Mouse (Mus musculus) liver, adult 2 months (tissue): Measurements from ENCODE around the gene 6030468B19Rik. TPM values are rescaled to one million over a fixed set of nuclear protein-coding genes. Genes with fewer than 3 reads are reported as not detected.

Experiments
- DNase-seq: peaks from one replicate; pipeline ENCODE4 v3.0.0-alpha.2; 2011; ENCODE audit warnings: low read depth, low spot score; ENCODE audit errors: extremely low read depth
- H3K27ac ChIP-seq: fragments of 200-500 bp; replicated peaks from 2 replicates; pipeline ENCODE4 v1.5.1; 2012; ENCODE audit warnings: low read depth, mild to moderate bottlenecking, control low read depth, inconsistent platforms, low read length; ENCODE audit not compliant: insufficient read depth
- H3K27me3 ChIP-seq: fragments of 200-500 bp; 2 replicates; pipeline ENCODE4 v1.6.1; 2012; ENCODE audit warnings: mild to moderate bottlenecking, moderate library complexity, low read length, inconsistent platforms; ENCODE audit not compliant: control insufficient read depth, insufficient read depth
- H3K36me3 ChIP-seq: fragments of 200-500 bp; 2 replicates; pipeline ENCODE4 v1.6.1; 2012; ENCODE audit warnings: low read length, inconsistent platforms; ENCODE audit not compliant: control insufficient read depth, insufficient read depth
- H3K4me1 ChIP-seq: fragments of 200-500 bp; 2 replicates; pipeline ENCODE4 v1.6.1; 2011; ENCODE audit warnings: low read length; ENCODE audit not compliant: control insufficient read depth, insufficient read depth
- H3K4me3 ChIP-seq: fragments of 200-500 bp; 2 replicates; pipeline ENCODE4 v1.5.1; 2011; ENCODE audit warnings: low read depth, mild to moderate bottlenecking, control low read depth, low read length, moderate library complexity; ENCODE audit not compliant: insufficient read depth
- H3K79me2 ChIP-seq: fragments of 200-500 bp; 2 replicates; pipeline ENCODE4 v1.6.1; 2012; ENCODE audit warnings: inconsistent platforms, mild to moderate bottlenecking, low read length, moderate library complexity; ENCODE audit not compliant: control insufficient read depth, insufficient read depth
- H3K9ac ChIP-seq: fragments of 200-500 bp; 2 replicates; pipeline ENCODE4 v1.6.1; 2012; ENCODE audit warnings: low read depth, mild to moderate bottlenecking, control low read depth, inconsistent platforms, low read length
- CTCF ChIP-seq: fragments of 200-500 bp; IDR thresholded peaks from 2 replicates; pipeline ENCODE4 v1.5.1; 2011; ENCODE audit warnings: low read depth, low read length, control low read depth
- POLR2A ChIP-seq: fragments of 200-500 bp; IDR thresholded peaks from 2 replicates; pipeline ENCODE4 v1.6.1; 2011; ENCODE audit warnings: low read length, control low read depth; ENCODE audit not compliant: insufficient read depth; ENCODE audit errors: extremely low read depth
- WGBS: fragments of 180-500 bp; shearing (Covaris S2); methylation state at CpG from one replicate; pipeline ENCODE4 v1.1.7; 2018; 5-methylcytosine and 5-hydroxymethylcytosine counted together
- polyA plus RNA-seq: library from polyadenylated mRNA; depleted of rRNA; stranded (reverse); fragments of >200 nt; gene quantifications from 2 replicates; pipeline ENCODE4 v1.2.3, GENCODE M21; 2012
- total RNA-seq: library from RNA; depleted of rRNA; stranded (reverse); fragments of >200 nt; gene quantifications from 2 replicates; pipeline ENCODE4 v1.2.3, GENCODE M21; 2014

The 6030468B19Rik gene
- total and polyA plus RNA-seq, 2 experiments: not detected

- Histone ChIP-seq H3K9ac (no peak overlapping the region), H3K27me3 (no peaks in the 10 kb centered on the region), H3K36me3 (no peaks in the 10 kb centered on the region), H3K4me1 (no peaks in the 10 kb centered on the region), H3K4me3 (no peak overlapping the region), H3K27ac (no peak overlapping the region), H3K79me2 (no peaks in the 10 kb centered on the region)
- TF ChIP-seq POLR2A (no peak), CTCF (no peak)
- DNase-seq: no peak
- WGBS: 78% methylated on average over 20 of the region's 20 CpGs
Observed at GRCm38 (mm10) chr11:117768725-117769682, 28.5 kb upstream of the 6030468B19Rik start.

GRCm38 (mm10) chr11:117769683-117770047, 27.8 kb upstream of the 6030468B19Rik start:
- 94% methylated on average over 7 of the region's 7 CpGs for WGBS
- H3K4me3 ChIP-seq: no peak overlapping the region
- H3K4me1 ChIP-seq: no peaks in the 10 kb centered on the region

GRCm38 (mm10) chr11:117770407-117770806, 27.1 kb upstream of the 6030468B19Rik start:
- no peaks in the 10 kb centered on the region for H3K36me3 ChIP-seq
- no peaks in the 10 kb centered on the region for H3K79me2 ChIP-seq
- H3K27me3 ChIP-seq: no peaks in the 10 kb centered on the region
- no peak overlapping the region for H3K9ac ChIP-seq
- H3K27ac ChIP-seq: no peak overlapping the region
- no peak for DNase-seq
- 95% methylated on average over 10 of the region's 10 CpGs for WGBS
- TF ChIP-seq POLR2A (no peak), CTCF (no peak)
- H3K4me3 ChIP-seq: no peak overlapping the region
- no peaks in the 10 kb centered on the region for H3K4me1 ChIP-seq

More at GRCm38 (mm10) chr11:117769683-117770047, 27.8 kb upstream of the 6030468B19Rik start:
- no peaks in the 10 kb centered on the region for H3K79me2 ChIP-seq
- DNase-seq: no peak
- TF ChIP-seq POLR2A (no peak), CTCF (no peak)
- no peaks in the 10 kb centered on the region for H3K27me3 ChIP-seq
- no peak overlapping the region for H3K27ac ChIP-seq
- H3K9ac ChIP-seq: no peak overlapping the region
- no peaks in the 10 kb centered on the region for H3K36me3 ChIP-seq

- Histone ChIP-seq H3K36me3 (no peaks in the 10 kb centered on the region), H3K27ac (no peak overlapping the region), H3K27me3 (no peaks in the 10 kb centered on the region), H3K79me2 (no peaks in the 10 kb centered on the region), H3K4me3 (no peak overlapping the region), H3K9ac (no peak overlapping the region), H3K4me1 (no peaks in the 10 kb centered on the region)
- 94% methylated on average over 7 of the region's 7 CpGs for WGBS
- no peak for TF ChIP-seq POLR2A
- TF ChIP-seq CTCF: no peak
- no peak for DNase-seq
Observed at GRCm38 (mm10) chr11:117772352-117772751, 25.1 kb upstream of the 6030468B19Rik start.

GRCm38 (mm10) chr11:117774925-117775324, 22.5 kb upstream of the 6030468B19Rik start:
- Histone ChIP-seq H3K4me1 (no peaks in the 10 kb centered on the region), H3K79me2 (no peaks in the 10 kb centered on the region), H3K4me3 (no peak overlapping the region), H3K36me3 (no peaks in the 10 kb centered on the region), H3K27ac (no peak overlapping the region), H3K9ac (no peak overlapping the region), H3K27me3 (no peaks in the 10 kb centered on the region)
- 93% methylated on average over 10 of the region's 10 CpGs for WGBS
- no peak for TF ChIP-seq CTCF
- TF ChIP-seq POLR2A: no peak
- DNase-seq: no peak

- Histone ChIP-seq H3K36me3 (no peaks in the 10 kb centered on the region), H3K9ac (no peak overlapping the region), H3K27ac (no peak overlapping the region), H3K4me1 (no peaks in the 10 kb centered on the region), H3K27me3 (no peaks in the 10 kb centered on the region), H3K79me2 (no peaks in the 10 kb centered on the region), H3K4me3 (no peak overlapping the region)
- TF ChIP-seq CTCF (no peak), POLR2A (no peak)
- DNase-seq: no peak
- WGBS: 84% methylated on average over 13 of the region's 13 CpGs
Observed at GRCm38 (mm10) chr11:117775540-117775939, 21.9 kb upstream of the 6030468B19Rik start.
